Mouse (Mus musculus): ENCODE data around the gene Csnk1g1. TPM values are rescaled to one million over a fixed set of nuclear protein-coding genes. Genes with fewer than 3 reads are reported as not detected.
A peak's percentile ranks its signal among the peaks of the same experiment; 100 is the strongest.

Csnk1g1 gene
- total RNA-seq (2021): 10 to 100 TPM; 15.3 to 18.6 TPM

GRCm38 (mm10) chr9:65908394-65909300, at the start of gene Csnk1g1, which contains the start of gene Trip4:
TSS of gene Csnk1g1 (plus strand) at chr9:65908924.
TSS of gene Trip4 (minus strand) at chr9:65908794.
- DNase-seq: peak; percentile 96 to 97
- intact Hi-C loops (cut with DNase I): loop anchor here (2.0 to 5.0 kb wide), 2 partner anchors 96 to 179 kb away; no protein-coding TSS in a partner anchor

- no peak for DNase-seq
- intact Hi-C loops (cut with DNase I): no loop called here
These were observed 49.1 kb upstream of the Csnk1g1 start for GRCm38 (mm10) chr9:65859656-65860055.

GRCm38 (mm10) chr9:65884564-65885315, 24.0 kb upstream of the Csnk1g1 start:
- DNase-seq: peak; percentile 94 to 96
- intact Hi-C loops (cut with DNase I): no loop called here

- intact Hi-C loops (cut with DNase I): no loop called here
- DNase-seq: peak; percentile 80 to 81
These were observed 18.5 kb upstream of the Csnk1g1 start, which contains the start of gene Pclaf for GRCm38 (mm10) chr9:65890143-65890628. TSS of gene Pclaf (plus strand) at chr9:65890237.

- no peak for DNase-seq
- intact Hi-C loops (cut with DNase I): no loop called here
These were observed 17.6 kb upstream of the Csnk1g1 start for GRCm38 (mm10) chr9:65891126-65891525.

GRCm38 (mm10) chr9:65896977-65897376, 11.7 kb upstream of the Csnk1g1 start:
- intact Hi-C loops (cut with DNase I): no loop called here
- no peak for DNase-seq

GRCm38 (mm10) chr9:65902879-65903278, 5.8 kb upstream of the Csnk1g1 start:
- intact Hi-C loops (cut with DNase I): no loop called here
- no peak for DNase-seq

- DNase-seq: no peak
- intact Hi-C loops (cut with DNase I): no loop called here
These were observed 5.3 kb upstream of the Csnk1g1 start for GRCm38 (mm10) chr9:65903419-65903818.

GRCm38 (mm10) chr9:65909301-65909801, 627 bp downstream of the Csnk1g1 start:
- peak; percentile 73 to 75 for DNase-seq
- intact Hi-C loops (cut with DNase I): loop anchor here (2.0 to 5.0 kb wide), 2 partner anchors 95 to 178 kb away; no protein-coding TSS in a partner anchor

- no peak for DNase-seq
- intact Hi-C loops (cut with DNase I): loop anchor here (2.0 to 5.0 kb wide), 2 partner anchors 95 to 177 kb away; no protein-coding TSS in a partner anchor
These were observed 1.1 kb downstream of the Csnk1g1 start for GRCm38 (mm10) chr9:65909837-65910236.

- intact Hi-C loops (cut with DNase I): no loop called here
- DNase-seq: no peak
These were observed 5.3 kb downstream of the Csnk1g1 start for GRCm38 (mm10) chr9:65913976-65914375.

GRCm38 (mm10) chr9:65917015-65917414, 8.3 kb downstream of the Csnk1g1 start:
- intact Hi-C loops (cut with DNase I): no loop called here
- DNase-seq: no peak

- intact Hi-C loops (cut with DNase I): no loop called here
- DNase-seq: no peak
These were observed 19.7 kb downstream of the Csnk1g1 start for GRCm38 (mm10) chr9:65928456-65928855.

- no peak for DNase-seq
- intact Hi-C loops (cut with DNase I): no loop called here
These were observed 21.1 kb downstream of the Csnk1g1 start for GRCm38 (mm10) chr9:65929826-65930225.

GRCm38 (mm10) chr9:65937566-65937965, 28.8 kb downstream of the Csnk1g1 start:
- no peak for DNase-seq
- intact Hi-C loops (cut with DNase I): no loop called here

- peak in 1 of 2 experiments; percentile 4 for DNase-seq
- intact Hi-C loops (cut with DNase I): no loop called here
These were observed 42.4 kb downstream of the Csnk1g1 start for GRCm38 (mm10) chr9:65951082-65951587.

GRCm38 (mm10) chr9:65970009-65970408, 61.3 kb downstream of the Csnk1g1 start:
- DNase-seq: no peak
- intact Hi-C loops (cut with DNase I): no loop called here

GRCm38 (mm10) chr9:65973206-65973605, 64.5 kb downstream of the Csnk1g1 start:
- intact Hi-C loops (cut with DNase I): no loop called here
- DNase-seq: no peak

- intact Hi-C loops (cut with DNase I): no loop called here
- peak; percentile 24 to 42 for DNase-seq
These were observed 67.2 kb downstream of the Csnk1g1 start for GRCm38 (mm10) chr9:65975886-65976285.

GRCm38 (mm10) chr9:65982841-65983240, 74.1 kb downstream of the Csnk1g1 start:
- no peak for DNase-seq
- intact Hi-C loops (cut with DNase I): no loop called here

GRCm38 (mm10) chr9:65987021-65987420, 78.3 kb downstream of the Csnk1g1 start:
- intact Hi-C loops (cut with DNase I): no loop called here
- DNase-seq: no peak

Data from heart, postnatal 10 days (tissue).